In the genomic region with DNA sequence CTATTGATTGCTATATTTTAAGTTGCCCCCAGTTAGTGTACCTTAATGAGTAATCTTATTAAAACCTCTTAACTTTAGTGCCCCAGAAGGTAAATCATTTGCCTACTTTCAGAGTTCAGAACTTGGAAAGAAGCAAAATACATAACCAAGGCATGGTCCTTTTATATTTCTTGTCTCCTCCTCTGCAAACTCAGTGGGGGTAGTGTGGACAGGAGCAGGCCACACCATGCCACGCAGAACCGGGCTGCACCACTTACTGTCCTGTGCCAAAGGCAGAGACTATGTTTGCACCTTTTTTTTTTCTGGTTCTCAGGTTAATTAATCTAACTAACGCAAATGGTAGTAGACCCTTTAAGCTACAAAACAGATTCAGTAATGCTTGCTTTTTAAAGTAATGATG, we compare ENCODE assay signal across 15 mouse cellular contexts.
"Had no signal": no experiment of that assay in that cellular context is flagged by ENCODE, and none has a peak within 500 bp of the region (broad histone marks: within the 10 kb centered on the region; RNA-seq: fewer than 3 reads in every experiment).

No protein-coding gene starts in this region.

- ATAC-seq: intestine, postnatal 0 days; midbrain, embryonic 13.5 days; midbrain, embryonic 16.5 days had no signal

- H3K27me3 ChIP-seq: limb, embryonic 13.5 days; megakaryocyte, embryonic 14.5 days; midbrain, embryonic 13.5 days had no signal

- H3K4me3 ChIP-seq: limb, embryonic 10.5 days; limb, embryonic 13.5 days; megakaryocyte, embryonic 14.5 days; midbrain, embryonic 10.5 days; midbrain, embryonic 13.5 days had no signal

- DNase-seq: liver; liver, postnatal 0 days; lung, embryonic 14.5 days; thymus, adult 2 months; thymus, postnatal 14 days; thymus, postnatal 4 days had no signal

- H3K4me1 ChIP-seq: limb, embryonic 10.5 days; limb, embryonic 13.5 days; midbrain, embryonic 10.5 days; midbrain, embryonic 13.5 days had no signal

- H3K9ac ChIP-seq: limb, embryonic 13.5 days; liver, embryonic 14.5 days; liver, postnatal 0 days; lung, embryonic 14.5 days; midbrain, embryonic 13.5 days had no signal

- H3K9me3 ChIP-seq: limb, embryonic 10.5 days; limb, embryonic 13.5 days; megakaryocyte, embryonic 14.5 days; midbrain, embryonic 10.5 days; midbrain, embryonic 13.5 days had no signal

- H3K4me2 ChIP-seq: limb, embryonic 13.5 days; lung, embryonic 14.5 days; midbrain, embryonic 13.5 days had no signal

- H3K27ac ChIP-seq: limb, embryonic 10.5 days; limb, embryonic 13.5 days; liver, embryonic 14.5 days; midbrain, embryonic 10.5 days; midbrain, embryonic 13.5 days; stomach, postnatal 0 days had no signal
